Mouse (Mus musculus): ENCODE results near the gene Gm20661. TPM values are rescaled to one million over a fixed set of nuclear protein-coding genes. Genes with fewer than 3 reads are reported as not detected.

The Gm20661 gene
- polyA plus RNA-seq, 1 experiment from 2014 or later: 0.69 TPM

DNA sequence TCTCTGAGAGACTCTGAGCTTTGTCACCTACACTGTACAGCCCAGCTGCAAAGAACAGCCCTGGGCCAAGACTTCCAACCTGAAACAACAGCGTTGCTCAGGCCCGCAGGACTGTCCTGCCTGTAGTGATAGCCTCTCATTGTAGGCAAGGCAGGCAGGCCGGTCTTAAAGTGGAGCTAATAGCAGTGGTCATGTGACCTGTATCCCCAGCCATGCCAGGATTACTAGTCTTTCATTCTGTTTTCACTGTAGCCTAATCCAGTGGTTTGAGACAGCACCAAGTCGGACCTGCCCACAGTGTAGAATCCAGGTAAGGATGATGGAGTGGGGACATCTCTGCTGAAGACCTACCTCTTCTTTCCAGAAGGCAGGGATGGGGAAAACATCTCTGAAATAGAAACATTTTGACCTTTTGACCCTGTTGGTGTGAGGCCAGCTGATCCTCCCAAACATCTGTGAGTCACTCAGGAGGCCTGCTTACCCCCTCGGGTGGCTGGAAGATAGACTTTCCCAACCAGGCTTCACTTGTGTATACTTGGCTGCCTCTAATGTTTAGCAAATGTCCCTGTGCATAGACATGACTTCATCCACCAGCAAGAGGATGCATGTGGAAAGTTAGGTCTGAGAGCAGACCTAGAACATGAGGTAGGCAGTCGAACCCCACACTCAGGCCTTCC lies 27.1 kb upstream of the Gm20661 start:
- H3K9ac ChIP-seq (ENCODE audit: low read length): no peak overlapping the region
- DNase-seq (ENCODE audit: low spot score) (no peak), ATAC-seq (ENCODE audit: low FRiP score, low TSS enrichment) (peak; percentile 64; the same call in 1 of the 2 replicates)
- no peak for TF ChIP-seq EP300 (optimal IDR thresholded peaks at IDR 0.05)
- TF ChIP-seq CTCF (IDR thresholded peaks at IDR 0.05; ENCODE audit: low read depth): no peak
- no peak overlapping the region for H3K4me2 ChIP-seq (replicated peaks; ENCODE audit: low read depth)
- H3K27me3 ChIP-seq (ENCODE audit: control insufficient read depth, insufficient read depth, low read length): no peaks in the 10 kb centered on the region
- H3K4me3 ChIP-seq (ENCODE audit: low read depth, low read length): no peak overlapping the region
- WGBS: 68% methylated on average over 6 of the region's 6 CpGs
- no peaks in the 10 kb centered on the region for H3K4me1 ChIP-seq (replicated peaks; ENCODE audit: control insufficient read depth, insufficient read depth)
- H3K27ac ChIP-seq (replicated peaks): 0 out of 2 replicates have a peak overlapping the region, but pooled peaks have one; percentile 40
- no peaks in the 10 kb centered on the region for H3K9me3 ChIP-seq (ENCODE audit: control insufficient read depth, low read length)
- H3K36me3 ChIP-seq (ENCODE audit: control insufficient read depth, insufficient read depth, low read length): no peaks in the 10 kb centered on the region

DNA sequence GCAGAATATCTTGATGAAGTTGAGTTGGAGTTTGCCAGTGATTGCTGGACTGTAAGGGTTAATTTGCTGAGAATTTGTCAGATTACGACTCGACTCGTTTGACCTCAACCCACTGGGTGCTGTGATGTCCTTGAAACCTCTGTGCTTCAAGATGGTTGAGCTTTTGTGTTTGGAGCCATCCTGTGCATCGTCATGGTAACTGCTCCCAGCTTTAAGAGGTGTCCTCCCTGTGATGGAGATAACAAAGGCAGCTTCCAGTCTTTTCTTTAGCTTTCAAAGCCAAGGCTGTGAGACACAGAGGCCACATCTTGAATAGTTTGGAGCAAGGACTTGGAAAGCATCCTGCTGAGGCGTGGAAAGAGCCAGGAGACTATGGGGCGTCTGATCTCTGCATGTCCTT lies 25.7 kb upstream of the Gm20661 start:
- Histone ChIP-seq H3K4me2 (replicated peaks; ENCODE audit: low read depth) (no peak overlapping the region), H3K9me3 (ENCODE audit: control insufficient read depth, low read length) (no peaks in the 10 kb centered on the region), H3K9ac (ENCODE audit: low read length) (no peak overlapping the region), H3K36me3 (ENCODE audit: control insufficient read depth, insufficient read depth, low read length) (no peaks in the 10 kb centered on the region), H3K4me1 (replicated peaks; ENCODE audit: control insufficient read depth, insufficient read depth) (no peaks in the 10 kb centered on the region), H3K27me3 (ENCODE audit: control insufficient read depth, insufficient read depth, low read length) (no peaks in the 10 kb centered on the region), H3K27ac (replicated peaks) (no peak overlapping the region), H3K4me3 (ENCODE audit: low read depth, low read length) (no peak overlapping the region)
- DNase-seq (ENCODE audit: low spot score) (no peak), ATAC-seq (ENCODE audit: low FRiP score, low TSS enrichment) (no peak)
- TF ChIP-seq EP300 (optimal IDR thresholded peaks at IDR 0.05): no peak
- no peak for TF ChIP-seq CTCF (IDR thresholded peaks at IDR 0.05; ENCODE audit: low read depth)
- WGBS: 65% methylated on average over 6 of the region's 6 CpGs

GRCm38 (mm10) chr9:107959896-107960295 lies 23.0 kb upstream of the Gm20661 start:
- no peaks in the 10 kb centered on the region for H3K9me3 ChIP-seq (ENCODE audit: control insufficient read depth, low read length)
- WGBS: 60% methylated on average over 6 of the region's 6 CpGs
- ATAC-seq (ENCODE audit: low FRiP score, low TSS enrichment) (no peak), DNase-seq (ENCODE audit: low spot score) (no peak)
- no peak overlapping the region for H3K4me2 ChIP-seq (replicated peaks; ENCODE audit: low read depth)
- H3K4me3 ChIP-seq (ENCODE audit: low read depth, low read length): no peak overlapping the region
- H3K4me1 ChIP-seq (replicated peaks; ENCODE audit: control insufficient read depth, insufficient read depth): no peaks in the 10 kb centered on the region
- H3K27me3 ChIP-seq (ENCODE audit: control insufficient read depth, insufficient read depth, low read length): no peaks in the 10 kb centered on the region
- H3K9ac ChIP-seq (ENCODE audit: low read length): no peak overlapping the region
- no peaks in the 10 kb centered on the region for H3K36me3 ChIP-seq (ENCODE audit: control insufficient read depth, insufficient read depth, low read length)
- TF ChIP-seq EP300 (optimal IDR thresholded peaks at IDR 0.05) (no peak), CTCF (IDR thresholded peaks at IDR 0.05; ENCODE audit: low read depth) (no peak)
- H3K27ac ChIP-seq (replicated peaks): no peak overlapping the region

GRCm38 (mm10) chr9:107960928-107961327 lies 21.9 kb upstream of the Gm20661 start:
- H3K27ac ChIP-seq (replicated peaks): no peak overlapping the region
- H3K36me3 ChIP-seq (ENCODE audit: control insufficient read depth, insufficient read depth, low read length): no peaks in the 10 kb centered on the region
- no peak overlapping the region for H3K9ac ChIP-seq (ENCODE audit: low read length)
- H3K4me1 ChIP-seq (replicated peaks; ENCODE audit: control insufficient read depth, insufficient read depth): no peaks in the 10 kb centered on the region
- TF ChIP-seq EP300 (optimal IDR thresholded peaks at IDR 0.05) (no peak), CTCF (IDR thresholded peaks at IDR 0.05; ENCODE audit: low read depth) (peak; percentile 58)
- no peaks in the 10 kb centered on the region for H3K9me3 ChIP-seq (ENCODE audit: control insufficient read depth, low read length)
- DNase-seq (ENCODE audit: low spot score): no peak
- H3K27me3 ChIP-seq (ENCODE audit: control insufficient read depth, insufficient read depth, low read length): no peaks in the 10 kb centered on the region
- H3K4me3 ChIP-seq (ENCODE audit: low read depth, low read length): no peak overlapping the region
- no peak for ATAC-seq (ENCODE audit: low FRiP score, low TSS enrichment)
- no peak overlapping the region for H3K4me2 ChIP-seq (replicated peaks; ENCODE audit: low read depth)
- WGBS: 75% methylated on average over 4 of the region's 4 CpGs

GRCm38 (mm10) chr9:107961351-107961762 lies 21.5 kb upstream of the Gm20661 start:
- DNase-seq (ENCODE audit: low spot score) (no peak), ATAC-seq (ENCODE audit: low FRiP score, low TSS enrichment) (no peak)
- TF ChIP-seq EP300 (optimal IDR thresholded peaks at IDR 0.05) (no peak), CTCF (IDR thresholded peaks at IDR 0.05; ENCODE audit: low read depth) (no peak)
- no peak overlapping the region for H3K27ac ChIP-seq (replicated peaks)
- H3K4me2 ChIP-seq (replicated peaks; ENCODE audit: low read depth): no peak overlapping the region
- H3K9ac ChIP-seq (ENCODE audit: low read length): no peak overlapping the region
- no peaks in the 10 kb centered on the region for H3K4me1 ChIP-seq (replicated peaks; ENCODE audit: control insufficient read depth, insufficient read depth)
- no peaks in the 10 kb centered on the region for H3K36me3 ChIP-seq (ENCODE audit: control insufficient read depth, insufficient read depth, low read length)
- WGBS: 78% methylated on average over 10 of the region's 10 CpGs
- no peak overlapping the region for H3K4me3 ChIP-seq (ENCODE audit: low read depth, low read length)
- H3K9me3 ChIP-seq (ENCODE audit: control insufficient read depth, low read length): no peaks in the 10 kb centered on the region
- no peaks in the 10 kb centered on the region for H3K27me3 ChIP-seq (ENCODE audit: control insufficient read depth, insufficient read depth, low read length)

- 0 out of 2 replicates have a peak, but pooled peaks have one; percentile 18 for ATAC-seq (ENCODE audit: low FRiP score, low TSS enrichment)
- 50% methylated on average over 5 of the region's 5 CpGs for WGBS
These were observed 21.0 kb upstream of the Gm20661 start for GRCm38 (mm10) chr9:107961881-107962280.

More at GRCm38 (mm10) chr9:107961881-107962280, 21.0 kb upstream of the Gm20661 start:
- TF ChIP-seq CTCF (IDR thresholded peaks at IDR 0.05; ENCODE audit: low read depth) (peak; percentile 75), EP300 (optimal IDR thresholded peaks at IDR 0.05) (no peak)
- Histone ChIP-seq H3K4me2 (replicated peaks; ENCODE audit: low read depth) (no peak overlapping the region), H3K27ac (replicated peaks) (no peak overlapping the region), H3K4me3 (ENCODE audit: low read depth, low read length) (no peak overlapping the region), H3K36me3 (ENCODE audit: control insufficient read depth, insufficient read depth, low read length) (no peaks in the 10 kb centered on the region), H3K9ac (ENCODE audit: low read length) (no peak overlapping the region), H3K4me1 (replicated peaks; ENCODE audit: control insufficient read depth, insufficient read depth) (no peaks in the 10 kb centered on the region), H3K9me3 (ENCODE audit: control insufficient read depth, low read length) (no peaks in the 10 kb centered on the region), H3K27me3 (ENCODE audit: control insufficient read depth, insufficient read depth, low read length) (no peaks in the 10 kb centered on the region)
- peak; percentile 51 for DNase-seq (ENCODE audit: low spot score)

Data from stomach, postnatal 0 days (tissue).